In genomic region chr7:120097845-120098244, GRCm38 (mm10) we compare ENCODE assay signal across 8 mouse cellular contexts. TPM values are rescaled to one million over a fixed set of nuclear protein-coding genes. Genes with fewer than 3 reads are reported as not detected.
DNase-seq lines count a peak whose midpoint lies in the region; TF ChIP-seq lines count a peak whose summit lies in the region.

No protein-coding gene starts in this region.

- 8% methylated on average over 7 of the region's 7 CpGs for WGBS in small intestine, adult 2 months

- peak; percentile 37; the same call in 1 of the 2 replicates for TF ChIP-seq CTCF in testis, adult 2 months (IDR thresholded peaks at IDR 0.05; ENCODE audit: control insufficient read depth, insufficient read depth, insufficient replicate concordance, low read depth, low read length)
- peak; percentile 74; the same call in 1 of the 2 replicates for TF ChIP-seq CTCF in small intestine, adult 2 months (IDR thresholded peaks at IDR 0.05; ENCODE audit: extremely low read depth, insufficient read length, insufficient replicate concordance, low read depth, low read length)

- TF ChIP-seq POLR2A in testis, adult 2 months (IDR thresholded peaks at IDR 0.05; ENCODE audit: control insufficient read depth, low read depth, low read length): no peak
- TF ChIP-seq POLR2A in small intestine, adult 2 months (IDR thresholded peaks at IDR 0.05; ENCODE audit: low read depth, low read length): no peak

- H3K9me3 ChIP-seq in megakaryocyte, embryonic 14.5 days: no peaks in the 10 kb centered on the region

- no peaks in the 10 kb centered on the region for H3K27me3 ChIP-seq in testis, adult 2 months (ENCODE audit: control insufficient read depth, insufficient read depth, low read length)
- peaks cover 9% of the 10 kb centered on the region for H3K27me3 ChIP-seq in megakaryocyte, embryonic 14.5 days (replicated peaks)
- no peaks in the 10 kb centered on the region for H3K27me3 ChIP-seq in small intestine, adult 2 months (ENCODE audit: control insufficient read depth, insufficient read depth, low read length)

- DNase-seq in testis, postnatal 14 days (ENCODE audit: low spot score): no peak
- peak; percentile 70 for DNase-seq in cerebellum, adult 9-10 months
- peak; percentile 28 to 36 for DNase-seq in frontal cortex, postnatal 10 days (ENCODE audit: low spot score in 2 of 2)
- DNase-seq in hindlimb bud, embryonic 11.5 days (ENCODE audit: extremely low spot score, low read depth, low spot score): peak; percentile 50
- DNase-seq in layer of hippocampus, postnatal 36 days: peak; percentile 45 to 66

- H3K27ac ChIP-seq in testis, adult 2 months (ENCODE audit: control insufficient read depth, insufficient read depth, low read depth, low read length): no peak overlapping the region
- no peak overlapping the region for H3K27ac ChIP-seq in small intestine, adult 2 months (ENCODE audit: insufficient read depth, low read depth, low read length)

- H3K36me3 ChIP-seq in testis, adult 2 months (ENCODE audit: control insufficient read depth, insufficient read depth, low read length): no peaks in the 10 kb centered on the region
- H3K36me3 ChIP-seq in megakaryocyte, embryonic 14.5 days (replicated peaks; ENCODE audit: low read length): no peaks in the 10 kb centered on the region
- no peaks in the 10 kb centered on the region for H3K36me3 ChIP-seq in small intestine, adult 2 months (ENCODE audit: control insufficient read depth, insufficient read depth, low read length)

- peaks cover 12% of the 10 kb centered on the region for H3K4me1 ChIP-seq in testis, adult 2 months (ENCODE audit: control insufficient read depth, insufficient read depth, low read length)
- H3K4me1 ChIP-seq in megakaryocyte, embryonic 14.5 days: peaks cover 21% of the 10 kb centered on the region
- peaks cover 2% of the 10 kb centered on the region for H3K4me1 ChIP-seq in small intestine, adult 2 months (ENCODE audit: control insufficient read depth, insufficient read depth, insufficient read length, low read length)

- H3K4me3 ChIP-seq in testis, adult 2 months (ENCODE audit: control insufficient read depth, low read depth, low read length): no peak overlapping the region
- peak overlapping the region; percentile 83 for H3K4me3 ChIP-seq in megakaryocyte, embryonic 14.5 days (replicated peaks)
- no peak overlapping the region for H3K4me3 ChIP-seq in small intestine, adult 2 months (ENCODE audit: low read depth, low read length)

RNA-seq across cellular contexts. Expression of gene Dnah3, which starts 2.8 kb away (rescaled TPM):
- polyA plus RNA-seq in testis, adult 2 months (2012; rRNA removed): 31.7 and 34.6 TPM in 2 replicates
- under 1 TPM; 0.07 to 0.46 TPM for total RNA-seq in layer of hippocampus, postnatal 36 days (2021)
- not detected in 2 replicates for polyA plus RNA-seq in megakaryocyte, embryonic 14.5 days (2012; ENCODE audit: insufficient read depth, low replicate concordance)
- not detected in 2 replicates for polyA plus RNA-seq in small intestine, adult 2 months (2012; rRNA removed)

RNA-seq across cellular contexts. Expression of gene Tmem159, which starts 4.3 kb away (rescaled TPM):
- polyA plus RNA-seq in testis, adult 2 months (2012; rRNA removed): 6.6 and 8.0 TPM in 2 replicates
- total RNA-seq in layer of hippocampus, postnatal 36 days (2021): 10 to 100 TPM; 11.2 to 11.9 TPM
- polyA plus RNA-seq in megakaryocyte, embryonic 14.5 days (2012; ENCODE audit: insufficient read depth, low replicate concordance): 2.0 and 13.3 TPM in 2 replicates
- polyA plus RNA-seq in small intestine, adult 2 months (2012; rRNA removed): 6.8 and 14.2 TPM in 2 replicates

RNA-seq across cellular contexts. Expression of gene Zp2, which starts 47.2 kb away (rescaled TPM):
- polyA plus RNA-seq in testis, adult 2 months (2012; rRNA removed): not detected in 2 replicates
- total RNA-seq in layer of hippocampus, postnatal 36 days (2021): not detected
- polyA plus RNA-seq in megakaryocyte, embryonic 14.5 days (2012; ENCODE audit: insufficient read depth, low replicate concordance): not detected in 2 replicates
- polyA plus RNA-seq in small intestine, adult 2 months (2012; rRNA removed): 0.04 and 0.05 TPM in 2 replicates

Comparison
In these comparisons a context has a peak if more than half of its experiments do, and no peak if none do; other contexts are left out.
1. RNA of gene Dnah3, which starts 2.8 kb away (polyA plus RNA-seq): 31.7 to 34.6 TPM in testis, adult 2 months; not detected in megakaryocyte, embryonic 14.5 days and not detected in small intestine, adult 2 months; every median in the first group is over 10 times any median in the second.